Mouse (Mus musculus): ENCODE data around the gene Uts2r.

The Uts2r gene

GRCm38 (mm10) chr11:121159971-121160370 lies at the start of gene Uts2r:
Gene Uts2r, plus strand, starts transcription at chr11:121160271.
- DNase-seq: no peak

DNA sequence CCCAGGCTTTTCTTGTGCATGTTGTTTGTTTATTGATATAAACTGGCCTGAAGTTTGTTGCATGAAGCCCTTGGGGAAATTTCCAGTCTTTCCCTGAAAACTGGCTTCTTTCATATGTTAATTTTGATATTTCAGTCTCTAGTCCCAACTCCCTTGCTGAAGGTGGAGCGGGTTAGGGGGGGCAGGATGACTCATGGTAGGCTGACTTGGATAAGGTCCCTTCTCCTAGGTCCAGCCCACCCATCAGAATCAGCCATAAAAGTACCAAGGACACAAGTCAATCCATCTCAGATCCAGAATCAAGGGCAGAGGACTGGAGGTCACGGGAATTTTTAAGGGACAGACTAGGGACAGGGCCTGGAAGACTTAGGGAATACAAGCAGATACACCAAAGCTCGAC lies 49.0 kb upstream of the Uts2r start:
- DNase-seq: no peak

DNA sequence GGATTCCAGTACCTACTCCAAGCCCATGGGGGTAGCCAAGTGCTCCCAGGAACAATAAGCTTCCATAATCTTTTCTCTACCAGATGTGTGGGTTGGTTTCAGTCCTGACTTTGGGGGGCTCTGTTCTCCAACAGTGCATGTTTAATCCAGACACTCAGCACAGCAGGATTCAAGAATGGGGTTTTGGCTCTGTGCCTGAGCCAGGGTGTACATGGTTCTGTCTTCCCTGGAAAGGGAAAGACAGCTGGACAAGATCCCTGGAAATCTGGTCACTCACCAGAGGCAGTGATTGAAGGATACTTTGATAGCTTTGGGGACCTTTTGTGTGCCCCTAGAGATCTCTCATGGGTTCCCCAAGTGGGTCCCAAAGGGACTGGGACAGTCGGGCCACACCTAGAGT lies 48.5 kb upstream of the Uts2r start:
- DNase-seq: no peak

DNA sequence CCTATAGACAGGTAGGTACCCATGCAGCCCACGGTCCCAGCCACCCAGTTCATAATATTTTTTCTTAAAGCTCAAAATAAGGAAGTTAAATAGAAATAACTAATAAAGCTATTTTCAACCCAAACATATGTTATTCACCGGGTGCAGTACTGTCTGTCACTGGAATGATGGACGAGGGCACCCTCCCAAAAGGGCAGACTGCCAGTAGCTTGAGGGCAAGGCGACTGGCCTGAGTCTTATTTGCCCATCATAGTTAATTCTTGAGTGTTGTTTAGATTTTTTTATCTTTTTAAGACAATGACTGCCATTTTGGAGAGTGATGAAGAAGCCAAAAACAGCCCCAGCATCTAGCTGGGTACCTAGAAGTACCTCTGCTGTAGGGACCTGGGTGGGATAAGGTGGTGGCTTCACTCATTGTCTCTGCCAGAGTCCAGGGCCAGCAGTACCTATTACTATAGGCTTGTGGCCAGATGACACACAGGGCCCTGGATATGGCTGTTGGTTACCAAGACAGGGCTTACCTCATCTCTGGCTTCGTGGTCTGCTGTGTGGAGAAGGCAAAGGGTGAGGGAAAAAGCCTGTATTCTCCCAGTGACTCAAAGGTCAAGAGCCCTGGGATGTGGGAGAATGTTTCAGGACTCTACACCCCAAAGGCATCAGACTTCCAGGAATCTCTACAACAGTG lies 47.8 kb upstream of the Uts2r start:
- peak; percentile 66 for DNase-seq

DNA sequence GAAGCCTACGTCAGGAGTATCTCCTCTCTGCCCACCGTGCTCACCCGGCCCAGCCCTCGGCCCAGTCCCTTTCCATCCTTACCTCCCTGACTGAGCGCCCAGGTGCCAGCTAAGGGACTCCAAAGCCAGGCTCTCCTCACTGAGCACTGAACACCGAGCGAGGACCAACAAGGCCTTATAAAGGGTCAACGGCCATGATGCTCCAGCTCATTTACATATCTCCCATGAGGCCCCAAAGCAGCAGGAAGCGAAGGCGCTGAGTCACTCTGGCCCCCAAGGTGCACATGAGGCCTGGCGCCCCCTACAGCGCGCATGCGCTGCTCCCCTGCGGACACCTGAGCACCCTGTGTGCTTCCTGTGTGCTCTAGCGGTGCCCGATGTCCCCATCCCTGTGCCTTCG lies 42.0 kb upstream of the Uts2r start:
- no peak for DNase-seq

DNA sequence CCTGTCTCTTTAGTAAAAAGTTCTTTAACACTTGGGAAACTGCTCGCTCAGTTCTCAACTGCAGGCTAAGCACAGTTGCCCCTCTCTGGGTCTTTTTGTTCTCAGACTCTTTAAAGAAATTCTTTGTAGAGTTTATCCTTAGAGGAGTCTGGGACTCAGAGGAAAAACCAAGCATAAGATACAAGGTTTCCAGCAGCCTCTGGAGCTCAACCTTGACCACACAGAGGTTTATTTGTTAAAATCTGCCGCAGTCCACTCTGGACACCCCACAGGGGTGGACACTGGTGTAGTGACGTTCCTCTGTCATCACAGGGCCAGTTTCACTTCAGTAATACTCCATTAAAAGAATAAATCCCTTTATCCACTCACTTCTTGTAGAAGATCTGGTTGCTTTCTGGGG lies 41.5 kb upstream of the Uts2r start, which contains the start of gene Tex19.2:
Gene Tex19.2, minus strand, starts transcription at position 101 of the 400 bp plus-strand sequence.
- no peak for DNase-seq

- DNase-seq: no peak
These were observed 38.9 kb upstream of the Uts2r start for GRCm38 (mm10) chr11:121121151-121121550.

- no peak for DNase-seq
These were observed 37.9 kb upstream of the Uts2r start for GRCm38 (mm10) chr11:121122024-121122670.

GRCm38 (mm10) chr11:121123438-121123837 lies 36.6 kb upstream of the Uts2r start:
- DNase-seq: no peak

- DNase-seq: no peak
These were observed 34.4 kb upstream of the Uts2r start for GRCm38 (mm10) chr11:121125522-121126172.

DNA sequence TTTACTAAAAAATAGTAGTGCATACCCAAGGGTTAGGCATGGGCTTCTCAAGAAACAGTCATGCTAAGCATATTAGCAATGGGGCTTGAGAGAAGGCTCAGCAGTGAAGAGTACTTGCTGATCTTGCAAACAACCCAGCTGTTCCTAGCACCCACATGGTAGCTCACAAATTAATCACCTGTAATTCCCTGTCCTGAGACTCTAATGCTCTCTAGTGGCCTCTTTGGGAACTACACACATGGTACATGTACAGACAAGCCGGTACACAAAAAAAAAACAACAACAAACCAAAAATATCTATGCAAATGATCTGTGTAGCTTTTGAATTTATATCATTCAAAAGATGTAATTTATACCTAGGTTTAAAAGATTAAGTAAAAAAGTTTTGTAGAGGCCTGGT lies 33.7 kb upstream of the Uts2r start:
- DNase-seq: no peak

DNA sequence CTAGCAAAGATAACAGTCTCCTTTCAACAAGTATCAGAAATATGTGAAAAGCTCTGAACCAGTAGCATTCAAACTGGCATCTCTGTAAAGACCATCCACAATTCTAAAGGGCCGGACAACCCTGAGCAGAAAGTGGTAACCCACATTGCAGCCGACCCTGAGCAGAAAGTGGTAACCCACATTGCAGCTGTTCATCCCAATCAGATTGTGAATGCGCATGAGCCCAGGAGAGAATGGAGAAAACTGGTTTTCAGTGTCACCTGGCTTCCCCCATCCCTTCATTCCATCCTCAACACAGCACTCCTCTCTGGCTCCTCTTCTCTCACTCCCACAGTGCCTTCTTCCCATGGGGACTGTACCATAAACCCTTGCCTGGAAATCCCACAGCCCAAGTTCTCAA lies 32.6 kb upstream of the Uts2r start:
- DNase-seq: no peak

- DNase-seq: no peak
These were observed 30.5 kb upstream of the Uts2r start for GRCm38 (mm10) chr11:121129616-121130015.

DNA sequence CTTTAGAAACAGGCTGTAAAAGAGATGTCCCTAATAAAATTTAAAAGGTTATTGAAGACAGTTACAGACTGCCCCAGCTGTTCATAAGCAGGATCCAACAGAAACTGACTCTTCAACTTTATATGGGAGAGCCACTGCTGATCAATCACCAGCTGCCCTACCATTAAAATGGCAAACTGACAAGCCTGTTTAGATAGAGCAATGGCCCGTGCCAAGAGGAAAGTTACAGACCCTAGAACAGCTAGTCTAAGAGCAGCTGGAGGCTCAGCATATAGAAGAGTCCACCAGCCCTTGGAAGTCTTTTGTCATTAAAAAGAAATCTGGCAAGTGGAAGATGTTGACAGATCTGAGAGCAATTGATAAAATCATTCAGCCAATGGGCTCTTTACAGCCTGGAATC lies 25.5 kb upstream of the Uts2r start:
- no peak for DNase-seq

GRCm38 (mm10) chr11:121137682-121138081 lies 22.4 kb upstream of the Uts2r start:
- no peak for DNase-seq

GRCm38 (mm10) chr11:121138732-121139131 lies 21.3 kb upstream of the Uts2r start:
- no peak for DNase-seq

DNA sequence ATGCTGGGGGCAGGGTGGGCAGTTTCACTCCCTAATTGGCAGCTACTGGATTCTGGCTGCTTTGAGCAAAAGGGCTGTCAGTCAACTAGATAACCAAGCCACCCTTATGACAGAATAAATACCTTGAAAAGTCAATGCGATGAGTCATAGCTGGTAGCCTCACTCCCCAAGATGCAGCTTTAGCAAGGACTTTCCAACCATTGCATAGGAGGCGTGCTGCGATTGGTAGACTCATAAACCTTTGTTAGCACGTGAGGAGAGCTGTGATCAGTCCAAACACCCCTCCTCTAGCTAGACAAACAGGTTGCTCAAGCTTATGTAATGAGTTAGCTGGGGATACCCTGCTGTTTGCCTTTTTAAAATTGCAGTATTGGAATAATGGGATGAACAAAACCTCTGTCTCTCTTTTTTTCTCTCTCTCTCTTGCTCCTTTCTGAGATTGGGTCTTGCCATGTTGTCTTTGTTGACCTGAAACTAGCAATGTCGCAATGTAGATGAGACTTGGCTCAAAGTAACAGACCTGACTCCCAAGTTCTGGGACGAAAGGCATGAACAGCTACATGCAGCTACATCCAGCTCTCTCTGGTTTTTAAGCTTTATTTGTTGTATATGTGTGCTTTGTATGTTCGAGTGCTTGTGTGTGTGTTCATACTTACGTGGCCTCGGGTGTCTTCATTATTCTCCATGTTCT lies 16.6 kb upstream of the Uts2r start:
- no peak for DNase-seq

DNA sequence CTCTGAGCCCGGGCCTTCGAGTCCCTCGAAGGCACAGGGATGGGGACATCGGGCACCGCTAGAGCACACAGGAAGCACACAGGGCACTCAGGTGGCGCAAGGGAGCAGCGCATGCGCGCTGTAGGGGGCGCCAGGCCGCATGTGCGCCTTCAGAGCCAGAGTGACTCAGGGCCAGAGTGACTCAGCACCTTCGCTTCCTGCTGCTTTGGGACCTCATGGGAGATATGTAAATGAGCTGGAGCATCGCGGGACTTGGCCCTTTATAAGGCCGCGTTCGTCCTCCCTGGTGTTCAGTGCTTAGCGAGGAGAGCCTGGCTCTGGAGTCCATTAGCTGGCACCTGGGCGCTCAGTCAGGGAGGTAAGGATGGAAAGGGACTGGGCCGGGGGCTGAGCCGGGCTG lies 14.2 kb upstream of the Uts2r start, which contains the start of gene Tex19.1:
Gene Tex19.1, plus strand, starts transcription at position 279 of the 400 bp plus-strand sequence.
- DNase-seq: no peak

GRCm38 (mm10) chr11:121148193-121148592 lies 11.9 kb upstream of the Uts2r start:
- no peak for DNase-seq

DNA sequence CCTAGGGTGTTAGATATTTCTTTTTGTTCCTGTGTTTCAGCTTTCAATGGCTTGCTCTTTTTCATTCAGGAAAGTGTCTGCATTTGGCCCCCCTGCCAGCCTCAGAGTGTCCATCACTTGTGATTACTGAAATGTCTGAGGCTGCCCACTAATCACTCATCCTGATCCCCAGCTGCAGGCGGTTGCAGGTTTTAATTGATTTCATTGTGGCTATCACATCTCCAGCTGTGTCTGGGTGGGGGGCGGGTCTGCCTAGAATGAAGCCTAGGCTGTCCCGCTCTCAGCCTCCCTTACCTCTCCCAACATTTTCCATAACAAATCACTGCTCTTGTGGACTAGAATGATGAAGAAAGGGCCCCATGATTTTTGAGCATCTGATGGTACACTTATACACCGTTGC lies 5.9 kb upstream of the Uts2r start:
- no peak for DNase-seq

DNA sequence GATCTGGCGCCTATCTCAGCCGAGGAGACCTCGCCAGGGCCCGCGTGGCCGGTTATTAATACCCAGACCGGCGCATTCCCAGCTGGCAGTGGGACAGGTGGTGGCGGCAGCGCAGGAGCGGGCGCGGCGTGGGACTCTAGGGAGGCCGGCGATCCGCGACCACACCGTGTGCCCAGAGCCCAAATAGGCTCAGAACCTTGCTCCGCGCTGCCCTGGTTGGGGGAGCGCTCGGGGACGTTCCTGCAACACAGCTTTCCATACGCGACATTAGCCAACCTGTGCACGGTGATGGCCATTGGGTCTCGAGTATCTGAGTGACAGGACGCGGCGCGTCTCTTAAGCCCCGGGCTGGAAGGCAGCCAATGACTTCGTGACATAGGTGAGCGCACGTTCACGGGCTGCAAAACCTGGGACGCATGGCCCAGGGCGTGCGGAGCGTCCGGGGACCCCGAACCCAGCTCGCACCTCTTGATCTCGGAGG lies 3.6 kb upstream of the Uts2r start:
- peak; percentile 47 for DNase-seq

DNA sequence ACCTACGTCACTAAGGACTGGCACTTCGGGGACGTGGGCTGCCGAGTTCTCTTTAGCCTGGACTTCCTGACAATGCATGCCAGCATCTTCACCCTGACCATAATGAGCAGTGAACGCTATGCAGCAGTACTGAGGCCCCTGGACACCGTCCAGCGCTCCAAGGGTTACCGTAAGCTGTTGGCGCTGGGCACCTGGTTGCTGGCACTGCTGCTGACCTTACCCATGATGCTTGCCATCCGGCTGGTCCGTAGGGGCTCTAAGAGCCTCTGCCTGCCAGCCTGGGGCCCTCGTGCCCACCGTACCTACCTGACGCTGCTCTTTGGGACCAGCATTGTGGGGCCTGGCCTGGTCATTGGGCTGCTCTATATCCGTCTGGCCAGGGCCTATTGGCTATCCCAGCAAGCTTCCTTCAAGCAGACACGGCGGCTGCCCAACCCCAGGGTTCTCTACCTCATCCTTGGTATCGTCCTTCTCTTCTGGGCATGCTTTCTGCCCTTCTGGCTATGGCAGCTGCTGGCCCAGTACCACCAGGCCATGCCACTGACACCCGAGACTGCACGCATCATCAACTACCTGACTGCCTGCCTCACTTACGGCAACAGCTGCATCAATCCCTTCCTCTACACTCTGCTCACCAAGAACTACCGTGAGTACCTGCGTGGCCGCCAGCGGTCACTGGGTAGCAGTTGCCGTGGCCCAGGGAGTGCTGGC lies 720 bp downstream of the Uts2r start:
- no peak for DNase-seq

DNA sequence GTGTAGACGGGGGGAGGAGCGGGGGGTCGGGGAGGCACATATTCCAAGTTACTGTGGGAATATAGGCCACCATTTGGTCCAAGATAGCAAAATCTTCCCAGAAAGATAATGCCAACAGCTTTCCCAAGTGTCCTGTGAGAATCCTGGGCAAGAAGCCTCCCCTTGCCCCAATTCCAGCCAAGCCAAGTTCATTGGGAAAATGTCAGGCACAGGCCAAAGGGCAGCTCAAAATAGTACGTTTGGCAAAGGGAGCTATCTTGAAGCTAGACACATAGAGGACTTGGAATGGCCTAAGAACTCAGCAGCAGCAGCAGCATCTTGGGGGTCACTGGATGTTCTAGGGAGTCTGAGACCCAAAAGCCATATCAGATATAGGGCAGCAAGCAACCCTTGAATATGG lies 3.7 kb downstream of the Uts2r start:
- DNase-seq: no peak
